Mouse (Mus musculus) kidney, adult 10 weeks (tissue): ENCODE data around the gene Slc7a5. TPM values are rescaled to one million over a fixed set of nuclear protein-coding genes. Genes with fewer than 3 reads are reported as not detected.

Experiments
- polyA plus RNA-seq: library from polyadenylated mRNA; stranded (reverse); fragments of 350-450 nt; fragmentation: Illumina TruSeq; extraction: RNeasy Lipid Tissue Mini Kit (QIAGEN cat#74804); gene quantifications from one replicate; pipeline ENCODE4 v1.2.3, GENCODE M21; 2014; ENCODE audit warnings: low read depth, low replicate concordance

Slc7a5 gene
- polyA plus RNA-seq, result 0.36 TPM

DNA sequence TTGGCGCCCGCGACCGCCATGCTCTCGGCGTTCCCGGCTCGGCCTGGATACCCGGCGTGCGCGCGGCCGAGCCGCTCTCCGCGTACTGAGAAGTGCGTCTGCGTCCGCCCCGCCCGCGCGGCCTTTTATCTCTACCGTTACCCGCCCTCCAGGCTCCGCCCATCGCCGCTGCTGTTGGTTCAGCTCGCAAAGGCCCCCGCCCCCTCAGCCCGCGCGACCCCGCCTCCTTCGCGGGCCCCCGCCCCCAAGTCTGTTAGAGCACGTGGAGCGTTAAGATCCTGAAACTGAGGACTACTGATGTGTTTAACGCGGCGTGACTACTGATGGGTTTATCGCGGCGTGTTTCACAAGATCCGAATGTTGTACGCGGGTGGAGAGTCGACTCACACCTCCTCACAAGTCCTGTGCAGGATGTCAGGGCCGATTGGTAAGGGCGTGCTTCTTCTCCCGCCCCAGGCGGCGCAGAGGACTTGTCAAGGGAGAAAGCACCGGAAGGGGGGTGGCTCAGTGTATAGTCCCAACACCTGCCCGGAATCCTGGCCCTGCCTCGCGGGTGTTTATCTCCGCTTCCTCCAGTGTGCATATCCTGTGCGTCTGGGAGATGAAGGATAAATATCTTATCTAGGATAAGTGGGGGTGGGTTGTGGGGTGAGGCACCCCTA is at the start of gene Slc7a5:
Slc7a5 (minus strand) TSS at position 108 of the 662 bp plus-strand sequence.

DNA sequence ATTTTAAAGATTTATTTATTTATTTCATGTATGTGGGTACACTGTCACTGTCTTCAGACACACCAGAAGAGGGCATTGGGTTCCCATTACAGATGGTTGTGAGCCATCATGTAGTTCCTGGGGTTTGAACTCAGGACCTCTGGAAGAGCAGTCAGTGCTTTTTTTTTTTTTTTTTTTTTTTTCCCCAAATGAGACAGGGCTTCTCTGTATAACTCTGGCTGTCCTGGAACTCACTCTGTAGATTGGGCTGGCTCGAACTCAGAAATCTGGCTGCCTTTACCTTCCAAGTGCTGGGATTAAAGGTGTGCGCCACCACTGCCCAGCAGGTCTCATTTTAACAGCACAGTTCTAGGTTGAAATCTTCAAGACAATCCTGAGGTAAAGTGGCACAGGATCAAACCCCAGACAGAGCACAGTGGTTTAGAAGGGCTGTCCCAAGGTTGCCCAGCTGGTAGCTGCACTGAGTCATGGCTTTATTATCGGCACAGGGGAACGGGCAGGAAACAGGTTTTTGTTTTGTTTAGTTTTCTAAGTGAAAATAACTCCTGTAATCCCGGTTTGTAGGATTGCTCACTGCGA is 41.8 kb upstream of the Slc7a5 start, which contains the start of gene Banp:
Banp (plus strand) TSS at position 529 of the 579 bp plus-strand sequence.

DNA sequence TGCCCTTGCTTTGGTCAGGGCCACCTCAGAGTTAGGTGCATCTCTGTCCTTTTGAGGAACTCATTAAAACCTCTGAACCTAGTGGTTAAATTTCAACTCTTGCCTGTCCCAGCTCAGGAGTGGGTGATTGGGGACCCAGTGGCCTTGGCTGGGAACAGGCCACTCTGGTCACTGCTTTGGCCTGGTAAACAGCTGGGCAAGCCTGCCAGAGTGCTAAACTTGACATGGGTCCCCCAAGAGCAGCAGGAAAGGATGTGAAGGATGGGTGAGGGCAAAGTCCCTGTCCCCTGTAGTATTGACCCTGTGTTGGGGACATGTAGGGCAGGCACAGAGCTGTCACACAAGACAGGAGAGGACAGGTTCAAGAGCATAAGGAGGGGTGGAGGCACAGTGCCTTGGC is 37.3 kb upstream of the Slc7a5 start, which contains the start of gene Car5a:
Car5a (minus strand) TSS at position 74 of the 400 bp plus-strand sequence.

Other genes with a start within 250 kb of the Slc7a5 start
- gene Jph3, start 178.1 kb downstream of the Slc7a5 start, polyA plus RNA-seq, result not detected
- 2.3 TPM for gene Klhdc4, start 78.1 kb downstream of the Slc7a5 start, polyA plus RNA-seq
- gene Car5a, start 37.2 kb upstream of the Slc7a5 start, polyA plus RNA-seq, result not detected
- gene Banp, start 42.1 kb upstream of the Slc7a5 start, polyA plus RNA-seq, result 1.8 TPM